Mouse (Mus musculus) kidney, embryonic 15.5 days (tissue): ENCODE measurements around the gene Pank1. TPM values are rescaled to one million over a fixed set of nuclear protein-coding genes. Genes with fewer than 3 reads are reported as not detected.

Experiments used
- ATAC-seq: fragments of 200-750 bp; cut with Nextera tagmentation; replicated peaks from 2 replicates; pipeline ENCODE4 v1.8.0; 2017; ENCODE audit warnings: moderate TSS enrichment; ENCODE audit not compliant: low FRiP score
- H3K27ac ChIP-seq: fragments of 300-500 bp; sonication (generic); 2 replicates; pipeline ENCODE4 v1.5.1; 2015; ENCODE audit warnings: mild to moderate bottlenecking, inconsistent platforms
- H3K27me3 ChIP-seq: fragments of 300-500 bp; sonication (generic); 2 replicates; pipeline ENCODE4 v1.6.1; 2015; ENCODE audit warnings: inconsistent platforms
- H3K36me3 ChIP-seq: fragments of 300-500 bp; sonication (generic); 2 replicates; pipeline ENCODE4 v1.6.1; 2015; ENCODE audit warnings: inconsistent platforms
- H3K4me1 ChIP-seq: fragments of 300-500 bp; sonication (generic); 2 replicates; pipeline ENCODE4 v1.6.1; 2015; ENCODE audit warnings: inconsistent platforms
- H3K4me2 ChIP-seq: fragments of 300-500 bp; sonication (generic); 2 replicates; pipeline ENCODE4 v1.6.1; 2015; ENCODE audit warnings: moderate library complexity, mild to moderate bottlenecking, inconsistent platforms
- H3K4me3 ChIP-seq: fragments of 300-500 bp; sonication (generic); replicated peaks from 2 replicates; pipeline ENCODE4 v1.5.1; 2015; ENCODE audit warnings: mild to moderate bottlenecking, inconsistent platforms
- H3K9ac ChIP-seq: fragments of 300-500 bp; sonication (generic); 2 replicates; pipeline ENCODE4 v1.6.1; 2015; ENCODE audit warnings: mild to moderate bottlenecking, inconsistent platforms
- H3K9me3 ChIP-seq: fragments of 300-500 bp; sonication (generic); replicated peaks from 2 replicates; pipeline ENCODE4 v1.6.1; 2016; ENCODE audit warnings: inconsistent platforms
- WGBS: fragments of 180-500 bp; shearing (Covaris S2); methylation state at CpG from one replicate; pipeline ENCODE4 v1.1.7; 2015; ENCODE audit warnings: mixed read lengths; 5-methylcytosine and 5-hydroxymethylcytosine counted together
- polyA plus RNA-seq: library from polyadenylated mRNA; unstranded; fragments of >200 nt; fragmentation: Nextera tagmentation; extraction: Ambion mirVana; gene quantifications from 2 replicates; pipeline ENCODE4 v1.2.1, GENCODE M21; 2015

Pank1 gene
- polyA plus RNA-seq, 1 experiment from 2014 or later: 7.3 TPM

GRCm38 (mm10) chr19:34876676-34877075 is 2.6 kb downstream of the Pank1 start:
- no peak overlapping the region for H3K27ac ChIP-seq
- ATAC-seq: no peak
- no peak overlapping the region for H3K4me3 ChIP-seq
- no peaks in the 10 kb centered on the region for H3K9me3 ChIP-seq
- 51% methylated on average over 7 of the region's 7 CpGs for WGBS
- peaks cover 18% of the 10 kb centered on the region for H3K4me1 ChIP-seq
- peak overlapping the region; percentile 33 for H3K4me2 ChIP-seq
- H3K27me3 ChIP-seq: no peaks in the 10 kb centered on the region
- no peaks in the 10 kb centered on the region for H3K36me3 ChIP-seq
- no peak overlapping the region for H3K9ac ChIP-seq

- Histone ChIP-seq H3K4me1 (peaks cover 6% of the 10 kb centered on the region; the same call in 1 of the 2 replicates), H3K4me3 (no peak overlapping the region), H3K9me3 (no peaks in the 10 kb centered on the region), H3K4me2 (no peak overlapping the region), H3K27me3 (no peaks in the 10 kb centered on the region), H3K27ac (no peak overlapping the region), H3K9ac (no peak overlapping the region), H3K36me3 (no peaks in the 10 kb centered on the region)
- ATAC-seq: no peak
- 81% methylated on average over 3 of the region's 3 CpGs for WGBS
Observed at GRCm38 (mm10) chr19:34869375-34869774, 9.9 kb downstream of the Pank1 start.

GRCm38 (mm10) chr19:34868093-34868741 is 11.0 kb downstream of the Pank1 start:
- Histone ChIP-seq H3K36me3 (no peaks in the 10 kb centered on the region), H3K4me3 (no peak overlapping the region), H3K4me2 (no peak overlapping the region), H3K4me1 (peaks cover 6% of the 10 kb centered on the region; the same call in 1 of the 2 replicates), H3K27me3 (no peaks in the 10 kb centered on the region), H3K27ac (no peak overlapping the region), H3K9ac (no peak overlapping the region), H3K9me3 (no peaks in the 10 kb centered on the region)
- ATAC-seq: peak; percentile 33; the same call in 1 of the 2 replicates
- 85% methylated on average over 8 of the region's 8 CpGs for WGBS

- no peaks in the 10 kb centered on the region for H3K9me3 ChIP-seq
Observed at GRCm38 (mm10) chr19:34863737-34864136, 15.5 kb downstream of the Pank1 start.

GRCm38 (mm10) chr19:34856021-34856651 is 23.1 kb downstream of the Pank1 start:
- Histone ChIP-seq H3K4me3 (no peak overlapping the region), H3K4me1 (peaks cover 31% of the 10 kb centered on the region), H3K27me3 (no peaks in the 10 kb centered on the region), H3K36me3 (no peaks in the 10 kb centered on the region), H3K27ac (no peak overlapping the region), H3K9ac (no peak overlapping the region), H3K9me3 (no peaks in the 10 kb centered on the region), H3K4me2 (no peak overlapping the region)
- 48% methylated on average over 12 of the region's 12 CpGs for WGBS
- ATAC-seq: no peak

More at GRCm38 (mm10) chr19:34863737-34864136, 15.5 kb downstream of the Pank1 start:
- Histone ChIP-seq H3K27ac (no peak overlapping the region), H3K4me1 (peaks cover 28% of the 10 kb centered on the region), H3K27me3 (no peaks in the 10 kb centered on the region), H3K4me3 (no peak overlapping the region), H3K36me3 (no peaks in the 10 kb centered on the region), H3K4me2 (no peak overlapping the region), H3K9ac (no peak overlapping the region)
- ATAC-seq: no peak
- WGBS: 82% methylated on average over 6 of the region's 6 CpGs

- 87% methylated on average over 3 of the region's 3 CpGs for WGBS
Observed at GRCm38 (mm10) chr19:34851161-34851560, 28.1 kb downstream of the Pank1 start.

GRCm38 (mm10) chr19:34849426-34849825 is 29.8 kb downstream of the Pank1 start:
- Histone ChIP-seq H3K9ac (no peak overlapping the region), H3K4me3 (no peak overlapping the region)
- ATAC-seq: no peak

More at GRCm38 (mm10) chr19:34851161-34851560, 28.1 kb downstream of the Pank1 start:
- Histone ChIP-seq H3K36me3 (no peaks in the 10 kb centered on the region), H3K4me2 (no peak overlapping the region), H3K4me3 (no peak overlapping the region), H3K27ac (no peak overlapping the region), H3K9me3 (no peaks in the 10 kb centered on the region), H3K4me1 (peaks cover 10% of the 10 kb centered on the region), H3K27me3 (no peaks in the 10 kb centered on the region), H3K9ac (no peak overlapping the region)
- ATAC-seq: no peak

GRCm38 (mm10) chr19:34848164-34848563 is 31.1 kb downstream of the Pank1 start:
- Histone ChIP-seq H3K4me1 (peaks cover 12% of the 10 kb centered on the region; the same call in 1 of the 2 replicates), H3K9ac (no peak overlapping the region), H3K27me3 (no peaks in the 10 kb centered on the region), H3K4me2 (no peak overlapping the region), H3K9me3 (no peaks in the 10 kb centered on the region), H3K36me3 (no peaks in the 10 kb centered on the region), H3K4me3 (no peak overlapping the region), H3K27ac (no peak overlapping the region)
- ATAC-seq: no peak
- 90% methylated on average over 9 of the region's 9 CpGs for WGBS

More at GRCm38 (mm10) chr19:34849426-34849825, 29.8 kb downstream of the Pank1 start:
- Histone ChIP-seq H3K36me3 (no peaks in the 10 kb centered on the region), H3K4me2 (no peak overlapping the region), H3K9me3 (no peaks in the 10 kb centered on the region), H3K27ac (no peak overlapping the region), H3K27me3 (no peaks in the 10 kb centered on the region), H3K4me1 (peaks cover 11% of the 10 kb centered on the region; the same call in 1 of the 2 replicates)
- 92% methylated on average over 7 of the region's 7 CpGs for WGBS

GRCm38 (mm10) chr19:34847103-34847502 is 32.2 kb downstream of the Pank1 start:
- H3K27me3 ChIP-seq: no peaks in the 10 kb centered on the region
- no peaks in the 10 kb centered on the region for H3K36me3 ChIP-seq
- H3K9ac ChIP-seq: no peak overlapping the region
- 74% methylated on average over 3 of the region's 3 CpGs for WGBS
- H3K4me1 ChIP-seq: peaks cover 12% of the 10 kb centered on the region; the same call in 1 of the 2 replicates
- H3K4me3 ChIP-seq: no peak overlapping the region
- H3K4me2 ChIP-seq: no peak overlapping the region
- no peak overlapping the region for H3K27ac ChIP-seq
- no peak for ATAC-seq
- no peaks in the 10 kb centered on the region for H3K9me3 ChIP-seq

GRCm38 (mm10) chr19:34846508-34847038 is 32.7 kb downstream of the Pank1 start:
- ATAC-seq: no peak
- H3K27me3 ChIP-seq: no peaks in the 10 kb centered on the region
- WGBS: 71% methylated on average over 11 of the region's 12 CpGs
- no peaks in the 10 kb centered on the region for H3K36me3 ChIP-seq
- H3K4me3 ChIP-seq: no peak overlapping the region
- no peak overlapping the region for H3K4me2 ChIP-seq
- H3K9me3 ChIP-seq: no peaks in the 10 kb centered on the region
- peaks cover 12% of the 10 kb centered on the region; the same call in 1 of the 2 replicates for H3K4me1 ChIP-seq
- no peak overlapping the region for H3K9ac ChIP-seq
- H3K27ac ChIP-seq: no peak overlapping the region

GRCm38 (mm10) chr19:34846005-34846404 is 33.2 kb downstream of the Pank1 start:
- Histone ChIP-seq H3K36me3 (no peaks in the 10 kb centered on the region; the same call in 1 of the 2 replicates), H3K27ac (no peak overlapping the region), H3K27me3 (no peaks in the 10 kb centered on the region), H3K4me1 (peaks cover 12% of the 10 kb centered on the region; the same call in 1 of the 2 replicates), H3K4me3 (no peak overlapping the region), H3K9me3 (no peaks in the 10 kb centered on the region), H3K9ac (no peak overlapping the region), H3K4me2 (no peak overlapping the region)
- no peak for ATAC-seq
- WGBS: 52% methylated on average over 7 of the region's 7 CpGs

GRCm38 (mm10) chr19:34845331-34845730 is 33.9 kb downstream of the Pank1 start:
- ATAC-seq: no peak
- Histone ChIP-seq H3K27me3 (no peaks in the 10 kb centered on the region), H3K4me2 (no peak overlapping the region), H3K36me3 (peaks cover 5% of the 10 kb centered on the region), H3K9ac (no peak overlapping the region), H3K4me1 (peaks cover 12% of the 10 kb centered on the region; the same call in 1 of the 2 replicates), H3K27ac (no peak overlapping the region), H3K4me3 (no peak overlapping the region), H3K9me3 (no peaks in the 10 kb centered on the region)
- 93% methylated on average over 8 of the region's 8 CpGs for WGBS
